Mouse (Mus musculus) neural tube, embryonic 10.5 days (tissue): Measurements from ENCODE around the gene Proser1.
A peak's percentile ranks its signal among the peaks of the same experiment; 100 is the strongest.

Source experiments
- DNase-seq: peaks from one replicate; pipeline ENCODE4 v3.0.0-alpha.2; 2017; ENCODE audit warnings: low spot score; ENCODE audit errors: extremely low spot score

Gene Proser1

DNA sequence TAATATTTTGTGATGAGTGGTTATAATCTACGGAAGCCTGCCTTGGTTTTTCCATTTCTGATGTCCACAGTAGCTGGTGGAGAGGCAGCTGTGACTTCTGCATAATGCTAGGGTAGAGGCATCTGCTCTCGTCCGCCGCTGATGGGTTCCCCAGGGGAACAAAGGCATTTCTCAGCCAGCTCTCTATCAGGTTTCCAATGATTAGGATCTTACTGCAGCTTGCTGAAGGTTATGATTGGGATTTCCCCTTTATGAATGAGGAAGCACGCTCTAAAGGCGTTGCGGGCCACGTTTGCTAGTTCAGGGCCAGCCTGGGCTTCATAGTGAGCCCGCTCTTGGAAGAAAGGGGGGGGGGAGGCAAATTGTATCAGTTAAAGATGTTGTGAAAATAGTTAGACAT is 3.0 kb downstream of the Proser1 start:
- DNase-seq, result no peak

DNA sequence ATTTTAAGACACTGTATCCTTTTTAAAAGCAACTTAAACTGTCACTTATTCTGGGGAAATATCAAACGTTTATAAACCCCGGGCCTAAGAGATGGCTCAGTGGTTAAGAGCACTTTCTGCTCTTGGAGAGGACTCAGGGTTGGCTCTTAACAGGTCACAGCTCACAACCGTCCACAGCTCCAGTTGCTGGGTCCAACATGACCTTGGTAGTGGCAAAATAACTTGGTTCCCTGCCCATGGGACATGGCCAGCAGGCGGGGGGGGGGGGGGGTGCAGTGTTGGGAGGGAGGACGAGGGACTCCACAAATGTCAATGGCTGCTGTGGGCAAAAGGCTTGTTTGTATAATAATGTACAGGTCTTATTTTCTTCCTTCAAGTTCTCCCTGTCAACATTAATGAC is 3.9 kb downstream of the Proser1 start:
- no peak for DNase-seq

DNA sequence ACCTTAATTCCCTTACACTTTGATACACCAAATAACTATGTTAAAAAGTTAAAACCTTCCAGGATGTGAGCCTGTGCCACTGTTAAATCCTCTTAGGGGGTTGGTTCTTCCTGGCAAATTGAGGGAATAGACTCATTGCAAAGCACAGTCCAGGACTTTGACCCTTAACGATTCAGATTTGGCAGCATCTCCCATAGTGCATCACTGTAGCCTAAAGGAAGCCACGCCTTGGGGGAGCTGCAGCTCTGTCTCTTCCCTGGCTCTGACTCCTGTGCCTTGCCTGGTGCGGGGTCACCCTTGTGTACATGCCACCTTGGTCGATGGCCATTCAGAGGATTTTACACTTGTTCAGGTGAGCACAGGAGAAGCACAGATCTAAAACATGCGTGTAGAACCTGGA is 6.2 kb downstream of the Proser1 start:
- no peak for DNase-seq

DNA sequence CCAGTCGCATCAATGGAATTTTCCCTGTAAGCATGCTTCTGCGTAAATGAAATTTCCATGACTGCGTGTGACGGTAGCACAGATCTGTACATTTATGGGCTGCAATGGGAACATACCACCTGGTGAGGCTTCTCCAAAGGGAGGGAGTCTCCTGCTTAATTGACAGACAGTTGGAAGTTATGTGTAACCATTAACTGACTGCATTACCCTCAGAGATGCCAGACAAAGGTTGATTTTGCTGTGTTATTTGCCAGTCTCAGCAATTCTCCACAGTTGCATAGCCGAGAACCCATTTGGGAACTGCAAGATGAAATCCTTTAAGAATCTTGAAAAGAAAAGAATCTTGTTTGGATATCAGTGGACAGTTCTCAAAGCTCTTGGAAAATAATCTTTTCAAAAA is 8.6 kb downstream of the Proser1 start:
- no peak for DNase-seq

DNA sequence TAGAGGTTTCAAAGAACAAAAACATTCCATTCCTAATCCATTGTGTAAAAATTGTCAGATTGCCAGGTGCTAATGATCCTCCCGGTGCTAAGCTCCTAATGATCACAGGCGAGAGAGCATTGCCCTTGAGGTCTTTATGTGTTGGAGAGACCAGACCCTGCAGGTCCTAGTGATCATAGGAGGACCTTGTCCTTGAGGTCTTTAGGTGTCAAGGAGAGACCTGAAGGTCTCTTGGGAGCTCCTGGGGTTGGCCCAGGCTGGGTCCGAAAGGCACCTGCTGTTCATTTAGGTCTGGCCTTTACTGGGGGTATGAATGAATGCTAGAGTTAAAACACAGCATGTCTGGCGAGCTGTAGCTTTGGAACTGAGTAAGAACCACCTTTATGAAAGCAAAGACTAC is 10.7 kb downstream of the Proser1 start:
- no peak for DNase-seq

DNA sequence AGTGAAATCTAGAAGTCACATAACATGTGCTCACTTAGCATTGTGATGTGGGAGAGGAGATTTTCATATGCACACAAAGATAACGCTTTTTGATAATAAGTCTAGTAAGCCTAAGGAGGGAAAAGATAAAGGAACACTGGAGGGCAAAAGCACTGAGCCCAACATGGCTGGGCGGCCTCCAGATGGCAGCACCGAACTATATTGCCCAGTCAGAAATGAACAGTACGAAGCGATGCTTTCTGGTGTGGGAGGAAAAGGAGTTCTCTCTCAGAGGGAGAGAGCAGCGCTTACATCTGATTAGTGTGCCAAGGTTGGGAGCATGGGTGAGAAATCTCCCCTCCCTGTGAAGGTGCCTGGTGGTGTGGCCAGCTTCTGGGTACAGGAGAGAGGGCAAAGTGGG is 12.4 kb downstream of the Proser1 start:
- DNase-seq, result no peak

DNA sequence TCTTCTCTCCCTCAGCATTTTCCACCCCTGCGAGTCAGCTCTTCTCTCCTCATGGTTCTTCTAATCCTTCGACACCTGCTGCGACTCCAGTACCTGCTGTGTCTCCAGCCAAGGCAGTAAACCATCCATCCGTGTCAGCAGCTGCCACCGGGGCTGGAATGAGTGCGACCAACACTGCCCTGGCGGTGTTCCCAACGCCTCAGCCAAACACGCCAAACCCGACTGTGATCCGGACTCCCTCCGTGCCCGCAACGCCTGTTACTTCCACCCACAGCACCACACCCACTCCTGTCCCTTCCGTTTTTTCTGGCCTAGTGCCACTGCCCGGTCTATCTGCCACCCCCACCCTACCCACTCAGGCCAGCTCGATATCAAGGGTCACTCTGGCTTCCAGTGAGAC is 14.0 kb downstream of the Proser1 start:
- no peak for DNase-seq

DNA sequence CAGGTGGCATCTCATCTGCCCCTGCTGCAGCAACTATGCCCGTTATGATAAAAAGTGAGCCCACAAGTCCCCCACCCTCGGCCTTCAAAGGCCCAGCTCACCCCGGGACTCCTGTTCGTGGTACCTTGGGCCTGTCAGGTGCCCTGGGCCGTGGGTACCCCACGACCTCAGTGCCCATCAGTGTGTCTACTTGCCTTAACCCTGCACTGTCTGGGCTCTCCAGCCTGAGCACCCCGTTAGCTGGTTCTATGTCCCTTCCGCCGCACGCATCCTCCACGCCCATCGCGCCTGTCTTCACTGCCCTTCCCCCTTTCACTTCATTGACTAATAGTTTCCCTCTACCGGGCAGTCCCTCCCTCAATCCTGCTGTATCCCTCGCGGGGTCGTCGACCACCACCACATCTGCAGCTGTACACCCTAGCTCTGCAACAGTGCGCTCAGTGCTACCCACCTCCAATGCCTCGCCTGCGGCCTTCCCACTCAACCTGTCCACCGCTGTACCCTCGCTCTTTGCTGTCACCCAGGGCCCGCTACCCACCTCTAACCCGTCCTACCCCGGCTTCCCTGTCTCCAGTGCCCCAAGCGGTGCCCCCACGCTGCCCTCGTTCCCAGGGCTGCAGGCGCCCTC is 15.1 kb downstream of the Proser1 start:
- DNase-seq, result no peak

DNA sequence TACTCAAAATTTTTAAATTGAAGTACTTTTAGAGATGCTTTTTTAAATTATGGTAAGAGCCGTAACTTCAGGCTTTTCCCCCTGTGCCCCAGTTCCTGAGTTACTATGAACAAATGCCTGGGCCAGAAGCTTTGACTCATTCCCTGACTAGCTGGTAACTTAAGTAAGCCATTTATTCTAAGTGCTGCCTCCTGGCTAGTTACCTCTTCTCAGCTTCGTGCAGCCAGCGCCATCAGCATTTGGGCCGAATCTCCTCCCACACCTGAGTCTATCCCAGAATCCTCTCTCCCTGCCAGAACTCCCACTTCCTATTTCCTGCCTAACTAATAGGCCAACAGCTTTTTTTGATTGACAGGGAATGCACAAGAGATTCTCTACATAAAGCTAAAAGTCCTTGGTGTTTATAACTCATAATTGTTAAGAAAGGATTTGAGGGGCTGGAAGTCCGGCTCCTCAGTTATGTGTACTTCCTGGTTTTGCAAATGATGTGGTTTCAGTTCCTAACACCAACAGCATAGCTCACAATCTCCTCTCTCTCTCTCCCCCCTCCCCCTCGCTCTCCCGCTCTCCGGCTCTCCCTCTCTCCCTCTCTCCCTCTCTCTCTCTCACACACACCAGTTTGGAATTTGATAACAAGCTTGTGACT is 20.1 kb downstream of the Proser1 start:
- DNase-seq, result no peak

DNA sequence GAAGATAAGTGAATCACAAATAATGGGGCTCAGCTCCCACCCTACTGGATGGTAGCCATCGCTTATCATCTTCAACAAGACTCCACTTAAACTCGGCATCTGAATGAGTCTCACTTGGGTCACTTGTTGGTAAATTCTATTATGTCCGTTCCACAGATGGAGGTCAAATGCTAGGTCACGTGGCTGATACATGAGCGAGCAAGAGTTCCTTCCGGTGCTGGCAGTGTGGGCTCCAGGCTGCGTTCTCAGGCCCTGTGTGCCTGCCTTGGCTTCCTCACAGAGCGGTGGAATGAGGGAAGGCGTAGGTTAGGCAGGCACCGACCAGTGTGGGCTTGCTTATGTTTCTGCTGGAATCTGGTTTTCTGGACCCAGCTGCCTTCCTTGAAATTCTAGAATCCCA is 23.1 kb downstream of the Proser1 start:
- DNase-seq, result no peak

DNA sequence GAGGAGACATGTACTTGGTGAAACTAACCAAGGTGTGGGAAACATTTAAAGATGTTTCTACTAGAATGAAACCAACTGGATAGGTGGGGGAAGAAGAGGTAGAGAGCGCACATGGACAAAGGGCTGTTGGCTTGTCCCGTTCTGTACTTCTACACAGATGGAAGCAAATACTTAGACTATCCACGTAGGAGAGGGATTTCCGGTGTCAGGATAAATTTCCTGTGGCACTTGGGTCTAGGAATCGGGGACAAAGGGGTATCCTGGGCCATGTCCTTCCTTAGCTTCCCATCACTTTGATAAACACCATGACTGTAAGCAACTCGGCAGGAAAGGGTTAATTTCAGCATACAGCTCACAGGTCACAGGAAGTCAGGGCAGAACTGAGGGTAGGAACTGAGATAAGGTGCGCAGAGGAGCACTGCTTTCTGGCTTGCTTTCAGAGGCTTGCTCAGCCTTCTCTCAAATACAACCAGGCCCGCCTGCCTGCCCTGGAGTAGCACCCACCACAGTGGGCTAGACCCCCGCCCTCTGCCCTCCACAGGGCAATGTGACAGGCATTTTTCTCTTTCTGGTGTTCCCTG is 23.6 kb downstream of the Proser1 start:
- no peak for DNase-seq

DNA sequence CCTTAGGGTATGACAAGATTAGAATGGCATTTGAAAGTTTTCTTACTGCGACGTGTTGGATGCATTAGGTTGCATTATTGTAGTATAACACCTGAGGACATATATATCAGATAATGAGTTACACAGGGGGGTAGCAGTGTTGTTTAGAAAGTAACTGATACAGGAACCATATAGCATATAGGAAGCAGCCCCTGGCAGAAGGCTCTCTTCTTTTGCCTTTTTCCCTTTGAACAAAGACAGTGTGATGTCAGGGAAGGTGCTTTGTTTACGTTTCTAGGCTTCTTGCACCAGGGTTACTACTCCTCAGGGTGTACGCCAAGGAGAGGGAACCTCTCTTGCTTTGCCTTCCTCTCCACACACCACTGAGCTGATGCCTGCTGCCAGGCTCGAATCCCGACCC is 24.9 kb downstream of the Proser1 start, which contains the start of gene Stoml3:
Gene Stoml3 (plus strand): TSS at position 301 of the 400 bp plus-strand sequence.
- DNase-seq, result no peak

DNA sequence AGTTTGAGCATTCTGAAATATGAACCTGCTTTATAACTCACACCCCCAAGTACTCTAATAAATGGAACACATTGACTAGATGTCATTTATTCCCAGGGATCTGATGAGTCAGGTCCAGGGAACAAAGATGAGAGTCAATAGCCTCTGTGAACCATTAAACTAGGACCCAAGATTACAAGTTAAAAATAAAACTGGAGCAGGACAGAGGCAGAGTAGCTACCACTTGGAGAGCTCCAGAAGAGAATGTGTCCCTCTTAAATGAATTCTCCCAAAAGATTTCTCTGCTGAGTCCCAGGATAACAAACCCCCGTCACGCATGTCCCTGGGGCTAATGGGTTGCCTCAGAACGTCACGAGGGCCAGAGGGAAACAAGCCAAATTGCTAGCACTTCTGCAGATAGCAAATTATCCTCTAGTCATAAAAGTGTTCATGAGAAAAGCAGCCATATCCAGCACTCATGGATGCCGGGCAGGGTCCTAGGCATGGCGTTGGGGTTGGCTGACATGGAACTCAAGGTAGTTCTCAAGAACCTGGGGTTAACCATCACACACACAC is 35.0 kb downstream of the Proser1 start:
- DNase-seq, result no peak

DNA sequence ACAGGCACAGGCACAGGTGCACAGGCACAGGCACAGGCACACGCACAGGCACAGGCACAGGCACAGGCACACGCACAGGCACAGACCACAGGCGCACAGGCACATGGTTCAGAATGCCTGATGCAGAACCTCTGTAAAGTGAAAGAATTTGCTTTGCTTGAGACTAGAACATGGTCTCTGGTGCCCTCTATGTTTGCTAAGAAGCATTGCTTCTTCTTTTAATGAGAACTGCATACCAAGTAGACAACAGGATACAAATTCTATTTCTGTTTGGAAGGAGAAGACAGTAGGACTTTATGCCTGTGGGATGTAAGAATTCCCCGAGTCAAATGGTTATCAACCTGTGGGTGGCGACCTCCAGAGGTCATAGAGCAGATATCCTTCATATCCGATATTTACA is 39.0 kb downstream of the Proser1 start:
- DNase-seq, result no peak

DNA sequence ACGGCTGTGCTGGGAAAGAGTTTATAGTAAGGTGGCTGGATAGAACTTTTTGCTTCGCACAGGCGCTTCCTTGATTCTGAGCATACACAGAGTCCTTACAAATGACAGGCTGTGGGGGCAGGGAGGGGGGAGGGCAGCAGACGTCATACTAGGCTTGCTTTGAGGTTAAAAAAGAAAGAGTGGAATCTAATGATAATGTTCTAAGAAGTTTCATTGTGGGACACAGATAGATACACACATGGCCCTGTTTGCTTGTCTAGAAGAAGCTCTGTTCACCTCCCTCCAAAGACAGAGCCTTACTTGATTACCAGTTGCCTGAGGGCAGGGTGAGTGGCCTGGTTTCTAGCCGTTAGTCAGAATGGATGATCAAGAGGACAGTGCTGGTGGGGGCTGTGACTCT is 49.6 kb downstream of the Proser1 start:
- no peak for DNase-seq

DNA sequence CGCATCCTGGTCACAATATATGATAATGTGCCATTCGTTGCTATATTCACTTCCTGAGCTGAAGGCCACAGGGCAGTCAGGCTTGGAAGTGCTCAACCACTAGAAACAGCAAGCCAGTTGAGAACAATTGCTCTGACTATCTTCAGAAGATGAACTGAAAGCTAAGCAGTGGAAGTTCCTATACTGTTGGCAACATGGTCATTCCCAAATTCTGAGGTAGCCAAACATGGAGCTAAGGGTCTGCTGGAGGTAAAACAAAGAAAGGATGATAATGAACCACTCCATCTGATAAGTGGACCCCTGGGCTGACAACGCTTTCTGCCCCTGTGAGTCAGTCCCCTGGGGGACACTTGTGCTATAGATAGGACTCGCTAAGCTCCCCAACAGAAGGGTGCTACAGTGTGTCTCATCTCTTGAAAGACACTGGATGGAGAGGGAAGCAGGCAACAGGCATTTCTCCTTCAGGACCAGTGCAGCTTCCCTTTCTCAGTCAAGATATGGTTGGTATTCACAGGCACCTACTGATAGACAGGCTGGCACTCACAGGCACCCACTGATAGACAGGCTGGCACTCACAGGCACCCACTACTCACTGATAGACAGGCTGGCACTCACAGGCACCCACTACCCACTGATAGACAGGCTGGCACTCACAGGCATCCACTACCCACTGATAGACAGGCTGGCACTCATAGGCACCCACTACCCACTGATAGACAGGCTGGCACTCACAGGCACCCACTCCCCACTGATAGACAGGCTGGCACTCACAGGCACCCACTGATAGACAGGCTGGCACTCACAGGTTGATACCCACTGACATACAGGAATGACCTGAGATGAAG is 51.0 kb downstream of the Proser1 start:
- DNase-seq, result no peak

DNA sequence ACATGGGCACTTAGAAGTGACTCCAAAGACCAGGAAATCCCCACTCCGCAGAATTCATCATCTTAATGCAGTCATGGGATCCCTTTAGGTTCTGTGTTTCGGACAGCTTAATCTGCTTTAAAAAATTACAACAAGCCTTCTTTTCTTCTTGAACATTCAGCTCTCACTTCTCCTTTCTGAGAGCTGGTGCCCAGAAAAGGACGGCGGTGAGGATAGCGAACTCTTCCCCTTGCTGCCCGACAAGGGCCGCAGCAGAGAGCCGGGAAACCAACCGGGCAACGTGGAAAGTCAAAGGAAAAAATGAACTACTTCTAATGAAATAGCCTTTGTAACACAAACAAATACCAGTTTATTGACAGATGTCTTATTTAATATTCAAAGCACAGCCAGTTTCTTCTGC is 59.3 kb downstream of the Proser1 start:
- DNase-seq, result no peak

DNA sequence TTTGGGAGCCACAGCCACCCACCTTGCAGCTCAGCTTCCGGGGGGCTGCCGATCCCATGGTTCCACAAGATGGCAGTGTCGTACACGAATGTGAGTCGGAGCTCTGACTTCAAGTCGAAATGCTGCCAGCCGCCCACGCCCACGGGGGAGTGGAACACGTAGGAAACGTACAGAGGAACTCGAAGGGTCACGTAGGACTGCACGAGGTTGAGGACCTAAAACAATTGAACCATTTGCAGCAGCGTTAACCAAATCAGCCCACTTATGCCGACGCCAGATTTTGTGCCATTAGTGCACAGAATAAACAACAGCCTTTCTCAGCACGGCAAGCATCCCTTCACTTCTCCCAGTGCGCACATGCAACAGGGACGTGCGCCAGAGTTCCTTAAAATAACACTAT is 62.3 kb downstream of the Proser1 start:
- peak; percentile 73 for DNase-seq

DNA sequence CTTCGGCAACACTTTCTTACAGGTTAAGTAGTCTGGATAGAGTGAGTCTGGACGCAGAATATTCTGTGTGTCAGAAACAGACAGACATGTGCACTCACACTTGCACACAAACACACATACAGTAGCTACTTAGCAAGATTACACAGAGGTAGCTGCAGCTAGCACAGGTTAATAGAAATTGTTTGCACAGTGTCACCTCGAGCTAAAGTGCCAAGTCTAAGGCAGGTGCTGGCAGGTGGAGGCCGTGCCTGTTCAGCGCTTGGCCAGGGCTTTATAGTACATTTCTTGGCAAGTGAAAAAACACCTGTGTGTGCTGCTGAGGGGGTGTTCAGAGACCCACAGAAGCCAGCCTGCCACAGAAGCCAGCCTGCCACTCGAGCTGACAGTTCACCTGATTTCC is 66.8 kb downstream of the Proser1 start:
- no peak for DNase-seq
